Mouse (Mus musculus) ZHBTc4 (cell line): ENCODE results near the gene Mllt10.
A peak's percentile ranks its signal among the peaks of the same experiment; 100 is the strongest.

Experiments
- DNase-seq: peaks from one replicate; pipeline ENCODE4 v3.0.0-alpha.2; 2011; ENCODE audit warnings: low read depth, low spot score

The Mllt10 gene

DNA sequence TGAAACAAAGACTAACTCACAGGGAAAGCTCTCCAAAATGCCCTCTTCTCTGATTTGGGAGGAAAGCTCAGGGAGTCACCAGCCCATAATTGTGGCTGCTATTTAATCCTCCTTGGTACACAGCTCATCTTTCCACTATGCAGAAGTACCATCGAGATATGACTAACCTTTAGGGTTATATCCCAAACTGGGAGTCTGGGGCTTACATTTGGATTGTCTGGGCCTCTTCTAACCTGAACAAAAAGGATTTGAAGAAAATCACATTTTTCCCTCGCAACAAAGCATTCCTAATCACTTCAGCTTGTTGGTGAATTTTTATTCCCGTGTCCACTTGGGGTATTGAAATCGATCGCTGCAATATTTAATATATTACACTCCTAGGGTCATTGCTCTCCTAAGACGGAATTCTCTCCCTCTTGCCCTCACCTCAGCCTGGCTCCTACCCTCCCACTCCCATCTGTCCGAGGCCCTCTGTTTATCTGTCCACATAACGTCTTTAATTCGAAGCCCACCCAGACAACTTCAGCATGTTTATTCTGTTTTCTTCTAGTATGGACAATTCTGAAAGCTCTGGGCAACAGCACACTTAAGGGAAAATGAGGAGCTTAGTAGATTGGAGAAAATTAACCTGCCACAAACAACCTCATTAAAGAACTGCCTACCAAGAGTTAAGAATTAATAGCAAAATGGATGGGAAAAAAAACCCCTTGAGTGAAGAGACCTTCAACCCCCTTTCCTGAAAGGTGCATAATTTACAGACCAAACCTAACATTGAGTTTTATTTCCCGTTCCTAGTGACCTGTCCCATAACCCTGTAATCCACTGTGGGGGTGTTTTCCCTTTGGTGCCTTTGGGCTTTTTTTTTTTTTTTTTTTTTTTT, 20.4 kb upstream of the Mllt10 start:
- no peak for DNase-seq

- no peak for DNase-seq
Measured at GRCm38 (mm10) chr2:18037491-18037890, 17.5 kb upstream of the Mllt10 start, which contains the start of gene A930004D18Rik. Gene A930004D18Rik, minus strand, starts transcription at chr2:18037737.

GRCm38 (mm10) chr2:18038141-18038752, 16.8 kb upstream of the Mllt10 start:
- no peak for DNase-seq

- no peak for DNase-seq
Measured at GRCm38 (mm10) chr2:18038895-18039371, 16.1 kb upstream of the Mllt10 start.

- peak; percentile 84 for DNase-seq
Measured at GRCm38 (mm10) chr2:18039566-18040290, 15.3 kb upstream of the Mllt10 start.

DNA sequence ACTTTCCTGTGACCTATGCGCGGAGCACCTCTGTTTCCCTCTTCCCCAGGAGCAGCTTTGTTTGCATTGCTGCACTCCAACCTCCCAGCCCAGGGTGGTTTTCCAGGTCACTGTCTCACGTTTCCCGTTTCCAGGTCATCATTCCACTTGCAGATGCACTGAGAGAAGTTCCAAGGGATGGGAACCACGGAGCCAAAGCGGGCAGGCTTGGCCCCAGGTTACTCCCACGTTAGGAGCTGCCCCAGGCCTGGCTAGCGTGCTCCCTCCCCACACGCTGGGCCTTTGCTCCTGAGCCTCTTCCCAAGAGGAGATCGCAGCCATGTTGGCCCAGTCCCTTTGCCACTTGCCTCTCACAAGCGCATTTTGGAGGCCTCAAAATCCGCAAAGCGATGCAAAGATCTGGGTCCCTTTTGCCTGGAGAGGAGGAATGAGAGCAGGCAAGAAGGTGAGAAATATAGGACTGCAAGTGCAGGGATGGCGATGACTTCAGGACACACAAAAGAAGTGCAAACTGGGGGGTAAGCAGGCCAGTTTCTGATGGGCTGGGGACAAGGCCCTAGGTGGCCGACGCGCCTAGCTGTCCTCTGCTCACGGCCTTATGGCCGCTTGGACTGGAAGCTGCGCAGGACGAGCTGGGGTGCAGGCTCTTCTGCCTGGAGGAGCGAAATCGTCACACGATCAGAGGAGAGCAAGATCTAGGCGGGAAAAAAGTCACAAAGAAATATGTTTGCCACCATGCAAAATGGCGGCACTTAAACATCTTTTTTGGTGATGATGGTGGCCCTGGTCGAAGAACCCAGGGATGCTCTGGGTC, 14.5 kb upstream of the Mllt10 start:
- peak; percentile 78 for DNase-seq

GRCm38 (mm10) chr2:18041199-18041885, 13.7 kb upstream of the Mllt10 start:
- DNase-seq: peak; percentile 65

DNA sequence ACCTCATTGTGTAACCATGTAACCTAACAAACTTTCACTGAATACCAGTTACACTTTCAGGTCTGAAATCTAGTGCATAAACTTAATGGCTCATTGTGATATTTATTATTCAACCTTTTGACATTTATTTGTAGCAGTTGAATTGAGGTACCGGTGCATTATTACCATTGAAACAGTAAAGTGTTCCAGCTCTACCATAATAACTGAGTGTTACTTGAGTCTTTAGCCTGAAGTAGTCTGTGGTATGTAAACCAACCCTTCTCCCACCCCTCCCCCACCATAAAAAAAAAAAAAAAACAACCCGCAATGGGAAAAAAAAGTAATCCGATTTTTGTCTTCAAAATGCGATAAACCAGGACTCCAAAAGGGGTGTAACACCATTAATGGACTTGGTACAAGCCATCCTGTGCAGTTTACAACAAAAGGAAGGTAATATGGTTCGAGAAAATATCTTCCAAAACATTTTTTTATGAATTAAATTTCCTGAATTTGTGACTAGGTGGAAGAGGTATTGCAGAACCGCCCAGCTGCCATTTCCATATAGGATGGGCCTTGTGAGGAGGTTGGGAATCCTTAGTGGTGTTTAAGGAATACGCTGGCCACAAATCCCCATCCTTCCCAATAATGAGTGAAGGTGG, 9.8 kb upstream of the Mllt10 start:
- DNase-seq: no peak

DNA sequence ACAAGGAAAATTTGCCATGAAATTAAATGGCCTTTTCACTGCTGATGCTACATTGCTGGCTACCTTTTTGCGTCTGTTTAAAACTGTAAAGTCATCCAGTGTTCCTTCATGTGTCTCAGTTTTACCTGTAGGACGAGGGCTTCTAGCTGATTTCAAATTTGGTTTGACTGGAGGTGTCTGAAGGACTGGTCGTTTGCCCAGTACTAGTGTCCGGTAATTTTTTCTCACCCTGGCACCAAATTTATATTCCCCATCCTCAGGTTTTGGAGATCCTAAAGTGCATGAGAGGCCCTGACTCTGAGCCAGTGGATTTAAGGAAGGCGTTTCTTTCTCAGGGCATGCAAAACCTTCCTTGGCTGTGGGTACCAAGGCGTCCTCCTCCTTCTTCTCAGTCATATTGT, 9.3 kb upstream of the Mllt10 start:
- no peak for DNase-seq

DNA sequence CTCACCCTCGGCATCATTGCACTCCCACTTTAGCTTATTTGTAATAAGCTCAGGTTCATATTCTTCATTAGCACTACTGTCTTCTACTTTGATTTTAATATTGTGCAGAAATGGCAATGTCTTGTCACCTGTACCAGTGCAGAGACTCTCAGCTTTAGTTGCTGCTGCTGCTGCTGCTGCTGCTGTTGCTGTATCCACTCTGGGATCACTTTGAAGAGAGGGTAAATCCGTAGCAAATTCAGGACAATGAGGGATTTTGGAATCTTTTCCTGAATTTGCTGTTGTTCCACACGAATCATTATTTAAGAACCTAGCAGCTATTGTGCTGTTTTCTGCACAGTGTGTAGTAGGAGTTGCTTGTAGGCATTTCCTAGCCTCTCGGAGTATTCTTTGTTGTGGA, 8.9 kb upstream of the Mllt10 start:
- no peak for DNase-seq

- DNase-seq: peak; percentile 79
Measured at GRCm38 (mm10) chr2:18046758-18047645, 8.0 kb upstream of the Mllt10 start.

GRCm38 (mm10) chr2:18047646-18048452, 7.2 kb upstream of the Mllt10 start:
- peak; percentile 91 for DNase-seq

DNA sequence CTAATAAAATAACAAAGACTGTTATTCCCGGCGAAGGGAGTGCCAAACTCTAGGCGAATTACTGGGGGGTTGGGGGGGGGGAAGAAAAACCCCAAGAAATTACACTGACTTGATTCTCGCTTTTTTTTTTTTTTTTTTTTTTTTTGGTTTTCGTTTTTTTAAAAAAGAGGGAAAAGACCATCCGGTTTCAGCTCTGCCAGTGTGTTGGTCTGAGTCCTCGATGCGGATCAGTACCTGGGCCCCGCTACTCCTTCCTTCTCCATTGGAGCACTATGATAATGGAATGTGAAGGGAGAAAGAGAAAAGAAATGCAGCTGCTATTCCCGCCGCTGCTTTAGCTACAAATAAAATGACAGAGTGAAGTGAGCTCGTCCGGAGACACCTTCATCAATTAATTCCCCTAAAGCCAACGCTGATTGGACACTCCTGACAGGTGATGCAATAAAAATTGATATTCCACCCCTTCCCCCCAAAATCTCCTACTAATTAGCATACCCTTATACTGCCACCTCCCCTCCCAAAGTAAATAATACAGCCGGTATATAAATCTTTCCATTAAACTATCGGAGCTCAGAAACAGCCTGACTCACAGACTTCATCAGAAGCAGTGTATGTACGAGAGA, 6.5 kb upstream of the Mllt10 start, which contains the start of gene Skida1:
Gene Skida1, minus strand, starts transcription at position 599 of the 623 bp plus-strand sequence.
- DNase-seq: no peak

GRCm38 (mm10) chr2:18049279-18049821, 5.7 kb upstream of the Mllt10 start:
- DNase-seq: peak; percentile 62

DNA sequence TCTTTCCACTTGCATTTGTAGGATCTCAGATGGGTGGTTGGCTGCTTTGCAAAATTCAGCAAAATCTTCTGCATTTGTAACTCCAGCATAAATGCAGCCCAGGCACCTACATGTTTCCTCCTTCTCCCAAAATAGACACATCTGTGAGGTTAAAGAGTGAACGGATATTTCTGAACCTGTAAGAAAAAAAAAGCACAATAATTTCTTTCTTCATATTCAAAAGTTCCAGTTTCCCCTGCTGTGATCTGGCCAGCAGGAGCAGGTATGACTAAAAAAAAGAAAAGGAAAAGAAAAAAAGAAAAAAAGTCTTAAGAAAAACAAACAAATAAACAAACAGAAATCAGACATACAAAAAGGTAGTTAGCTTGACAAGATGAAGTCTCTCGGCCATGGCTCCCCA, 5.0 kb upstream of the Mllt10 start:
- no peak for DNase-seq

DNA sequence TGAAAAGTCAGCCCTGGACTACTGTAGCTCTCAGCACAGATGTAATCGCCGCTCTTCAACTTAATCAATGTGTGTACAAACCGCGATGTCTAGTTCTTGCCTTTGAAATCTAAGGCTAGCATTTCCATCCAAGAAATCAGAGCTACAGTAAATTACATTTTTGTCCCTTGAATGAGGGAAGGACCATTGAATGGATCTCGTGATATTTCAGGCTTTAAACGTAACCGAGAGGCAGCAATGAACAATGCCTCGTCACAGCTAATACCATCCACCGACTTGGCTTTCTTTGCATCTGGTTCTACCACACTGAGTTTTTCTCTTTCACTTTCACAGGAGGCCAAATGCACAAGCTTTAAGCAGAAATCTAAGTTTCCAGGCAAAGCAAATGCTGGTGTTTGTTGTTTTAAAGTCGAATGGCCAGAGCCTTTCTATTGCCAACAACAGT, 4.5 kb upstream of the Mllt10 start:
- no peak for DNase-seq

DNA sequence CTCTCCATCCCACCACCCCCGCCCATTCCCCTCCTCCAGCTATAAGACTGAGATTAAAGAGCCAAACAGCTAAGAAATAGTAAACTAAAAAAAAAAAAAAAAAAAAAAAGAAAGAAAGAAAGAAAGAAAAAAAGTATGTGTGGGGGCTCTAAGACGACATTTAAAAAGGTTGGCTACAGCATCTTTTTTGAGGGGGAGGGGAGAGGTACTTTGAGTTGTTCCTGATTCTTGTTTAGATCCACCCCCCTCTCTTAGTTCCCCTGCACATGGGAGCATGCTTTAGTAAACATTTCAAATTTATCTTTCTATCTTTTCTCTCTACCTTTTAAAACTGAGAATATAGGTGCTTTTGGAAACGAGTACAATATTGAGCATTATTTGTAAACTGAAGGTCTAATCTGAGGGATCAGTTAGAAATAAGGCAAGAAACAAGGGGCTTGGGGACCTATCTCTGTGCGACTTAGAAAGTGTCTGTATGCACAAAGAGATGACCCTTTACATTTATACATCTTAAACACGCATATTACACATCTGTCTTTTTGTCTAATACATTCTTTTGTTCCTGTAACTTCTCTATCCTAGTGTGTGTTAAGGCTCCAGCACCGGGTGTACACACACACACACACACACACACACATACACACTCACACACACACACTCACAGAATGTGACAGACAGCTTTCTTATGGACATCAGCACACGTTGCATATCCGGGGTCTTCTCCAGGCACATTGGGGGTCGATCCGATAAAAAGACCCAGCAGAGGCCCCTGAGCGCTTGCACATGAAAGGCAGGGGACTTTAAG, 3.8 kb upstream of the Mllt10 start:
- DNase-seq: no peak
